Mouse (Mus musculus) heart, postnatal 0 days (tissue): Measurements from ENCODE around the gene Comtd1.

Experiments used
- CTCF ChIP-seq: IDR thresholded peaks from 2 replicates; pipeline ENCODE4 v1.5.1; 2016; ENCODE audit warnings: antibody characterized with exemption, control low read depth, low read depth
- EP300 ChIP-seq: IDR thresholded peaks from 2 replicates; pipeline ENCODE4 v1.6.1; 2016; ENCODE audit warnings: antibody characterized with exemption, low read depth

- TF ChIP-seq CTCF (no peak), EP300 (no peak)
These were observed 35.6 kb downstream of the Comtd1 start for GRCm38 (mm10) chr14:21813216-21813615.
